Mouse (Mus musculus): ENCODE measurements around the gene Sufu.
A peak's percentile ranks its signal among the peaks of the same experiment; 100 is the strongest.

Sufu gene

DNA sequence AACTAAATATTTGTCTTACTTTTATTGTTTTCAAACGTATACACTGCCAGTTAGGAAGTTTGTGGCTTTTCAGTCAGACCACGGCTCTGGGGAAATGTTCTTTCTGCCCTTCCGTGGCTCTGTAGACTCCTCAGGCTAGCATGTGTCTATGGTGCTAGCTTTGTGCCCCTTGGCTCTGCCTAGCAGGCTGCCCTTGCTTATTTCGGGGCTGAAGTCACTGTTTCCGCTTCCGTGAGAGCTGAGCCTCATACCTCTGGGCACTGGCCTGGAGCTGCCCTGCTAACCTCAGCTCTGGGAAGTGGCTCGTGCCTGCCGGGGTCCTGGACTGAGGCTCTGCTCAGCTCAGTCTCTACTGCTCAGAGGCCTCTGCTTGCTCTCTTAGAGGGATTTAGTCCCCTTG lies 98.4 kb downstream of the Sufu start:
- DNase-seq (ENCODE audit: extremely low read depth, low read depth) = no peak

DNA sequence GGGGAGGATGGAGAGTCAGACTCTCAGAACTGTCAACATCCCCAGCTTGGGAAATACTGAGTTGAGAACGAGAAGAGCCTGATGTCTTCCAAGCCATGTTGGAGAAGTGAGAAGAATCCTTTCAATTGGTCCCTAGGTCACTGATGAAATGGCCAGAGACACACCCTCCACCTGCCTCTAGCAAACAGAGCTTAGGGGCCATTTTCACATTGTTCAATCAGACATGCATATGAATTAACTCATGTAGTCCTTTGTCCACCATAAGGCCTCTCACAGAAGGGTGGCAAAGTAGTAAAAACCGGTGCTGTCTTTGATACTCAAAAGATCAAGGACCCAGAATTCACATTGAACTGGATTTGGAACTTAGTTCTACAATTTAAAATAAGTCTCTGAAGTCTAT lies 100.5 kb downstream of the Sufu start:
- no peak for DNase-seq (ENCODE audit: extremely low read depth, low read depth)

DNA sequence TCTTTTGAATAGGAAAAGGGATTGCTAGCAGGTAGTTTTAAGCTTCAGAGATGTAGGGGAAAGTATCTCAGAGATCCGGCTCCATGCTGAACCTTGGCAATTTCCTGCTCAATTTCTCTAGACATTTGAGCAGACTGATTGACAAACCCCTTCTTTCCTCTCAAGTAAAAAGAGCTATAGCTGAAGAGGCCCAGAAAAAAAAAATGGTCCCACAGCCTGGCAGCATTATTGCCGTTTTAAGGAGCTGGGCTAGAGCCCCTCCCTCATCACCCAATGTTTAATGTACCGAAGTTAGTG lies 102.8 kb downstream of the Sufu start:
- no peak for DNase-seq (ENCODE audit: extremely low read depth, low read depth)

DNA sequence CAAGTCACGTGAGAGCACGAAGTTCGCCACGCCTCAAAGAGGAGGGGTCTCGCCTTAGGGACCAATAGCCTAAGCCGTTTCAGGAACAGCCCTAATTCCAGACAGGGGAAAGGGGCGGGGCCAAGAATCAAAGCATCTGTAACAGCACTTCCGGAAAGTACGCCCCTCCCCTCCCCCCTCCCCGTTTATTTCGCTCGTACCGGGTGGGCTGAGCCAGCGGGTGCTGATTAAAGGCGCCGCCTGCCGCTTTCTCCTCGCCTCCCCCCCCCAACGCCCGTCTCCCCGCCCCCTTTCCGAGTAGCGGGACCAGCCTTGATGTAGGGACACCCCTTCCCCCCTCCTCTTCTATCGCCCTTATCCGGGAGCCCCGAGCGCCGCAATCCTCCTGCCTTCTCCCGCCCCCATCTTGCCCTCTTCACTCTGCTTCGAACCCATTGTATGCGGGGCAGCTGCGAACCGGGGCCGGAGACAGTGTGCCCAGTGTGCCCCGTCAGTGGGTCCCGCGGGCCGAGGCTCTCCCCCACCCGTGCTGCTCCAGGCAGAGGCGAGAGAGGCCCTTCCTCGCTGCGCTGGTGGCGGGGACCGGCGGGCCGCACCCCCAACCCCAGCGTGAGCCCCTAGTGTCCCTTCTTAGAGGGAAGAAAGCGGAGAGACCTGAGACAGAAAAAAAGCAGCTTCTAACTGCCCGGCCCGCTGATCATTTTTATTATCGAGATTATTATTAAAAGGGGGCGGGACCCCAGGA lies 103.3 kb downstream of the Sufu start:
- DNase-seq (ENCODE audit: extremely low read depth, low read depth) = peak; percentile 100

DNA sequence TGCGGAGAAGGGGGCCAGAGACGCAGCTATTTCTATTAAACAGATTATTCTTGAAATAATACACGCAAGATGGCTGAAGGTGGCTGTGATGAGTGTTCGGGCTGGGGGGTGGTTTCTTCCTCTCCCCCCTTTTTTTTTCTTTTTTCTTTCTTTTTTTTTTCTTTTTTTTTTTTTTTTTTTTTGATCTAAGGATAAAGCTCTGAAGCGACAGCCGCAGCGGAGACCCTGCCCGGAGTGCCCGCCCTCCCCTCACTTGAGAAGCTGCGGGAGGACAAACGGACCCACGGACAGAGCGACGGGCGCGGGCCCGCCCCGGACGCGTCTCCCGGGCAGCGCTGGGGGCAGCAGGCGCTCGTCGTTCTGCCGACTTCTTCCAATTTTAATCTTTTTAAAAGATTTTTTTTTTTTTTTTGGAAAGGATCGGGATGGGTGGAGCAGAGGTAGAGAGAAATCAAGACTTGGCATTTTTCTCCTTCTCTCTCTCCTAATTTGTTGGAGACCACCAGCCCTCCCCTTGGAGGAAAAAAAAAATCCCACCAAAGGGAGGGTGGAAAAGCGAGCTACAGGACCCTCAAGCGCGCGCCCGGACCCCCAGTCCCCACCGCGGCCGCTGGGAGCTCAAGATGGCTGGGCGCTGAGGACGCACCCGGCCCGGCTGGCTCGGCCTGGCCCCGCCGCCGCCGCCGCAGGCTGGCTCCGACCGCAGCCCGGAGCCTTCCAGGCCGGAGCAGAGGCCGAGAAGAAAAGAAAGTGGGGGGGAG lies 104.1 kb downstream of the Sufu start:
- no peak for DNase-seq (ENCODE audit: extremely low read depth, low read depth)

DNA sequence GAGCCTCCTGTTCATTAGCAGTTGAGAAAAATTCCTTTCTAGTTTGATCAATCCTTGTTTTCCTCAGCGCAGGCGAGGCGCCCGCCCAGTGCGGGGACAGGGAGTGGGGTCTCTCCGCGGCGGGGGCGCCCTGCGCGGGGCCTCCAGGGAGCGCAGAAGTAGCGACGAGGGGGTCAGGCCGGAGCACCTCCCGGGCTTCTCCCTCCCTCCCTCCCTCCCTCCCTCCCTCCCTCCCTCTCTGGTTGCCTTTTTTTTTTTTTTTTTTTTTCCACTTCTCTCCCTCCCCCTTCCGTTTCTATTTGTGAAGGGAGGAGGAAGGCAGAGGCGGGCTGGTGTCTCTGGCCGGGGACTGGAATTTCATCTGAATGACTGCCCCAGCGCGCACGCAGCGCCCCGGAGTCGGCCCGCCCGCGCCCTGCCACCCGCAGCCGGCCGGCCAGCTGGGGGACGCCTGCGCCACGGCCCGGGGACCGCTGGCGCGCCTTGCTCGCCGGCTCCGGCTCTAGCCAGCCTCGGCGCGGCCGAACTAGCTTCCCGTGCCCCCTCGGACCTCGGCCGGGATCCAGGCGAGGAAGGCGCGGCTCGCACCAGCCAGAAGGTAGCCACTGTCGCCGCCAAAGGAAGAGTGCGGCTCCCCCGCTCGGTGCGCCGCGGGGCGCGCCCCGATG lies 104.8 kb downstream of the Sufu start, which contains the start of gene Trim8:
Gene Trim8, plus strand, starts transcription at position 302 of the 668 bp plus-strand sequence.
- no peak for DNase-seq (ENCODE audit: extremely low read depth, low read depth)

DNA sequence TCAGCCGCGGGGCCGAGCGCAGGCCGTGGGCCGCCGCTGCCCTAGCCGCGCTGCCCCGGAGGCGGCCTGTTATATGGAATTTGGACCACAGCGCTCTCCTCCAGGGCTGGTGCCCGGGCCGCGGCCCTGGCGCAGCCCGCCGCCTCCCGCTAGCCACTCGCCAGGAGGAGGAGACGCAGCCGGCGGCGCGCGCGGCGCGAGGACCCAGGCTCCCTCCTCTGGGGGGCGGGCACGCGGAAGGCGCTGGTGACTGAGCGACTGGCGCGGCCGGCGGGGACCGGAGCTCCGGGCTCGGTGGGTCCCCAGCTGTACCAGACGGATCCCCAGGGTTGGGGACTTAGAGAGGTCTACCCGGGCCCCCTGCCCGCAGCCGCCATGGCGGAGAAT lies 105.4 kb downstream of the Sufu start:
- DNase-seq (ENCODE audit: extremely low read depth, low read depth) = no peak

DNA sequence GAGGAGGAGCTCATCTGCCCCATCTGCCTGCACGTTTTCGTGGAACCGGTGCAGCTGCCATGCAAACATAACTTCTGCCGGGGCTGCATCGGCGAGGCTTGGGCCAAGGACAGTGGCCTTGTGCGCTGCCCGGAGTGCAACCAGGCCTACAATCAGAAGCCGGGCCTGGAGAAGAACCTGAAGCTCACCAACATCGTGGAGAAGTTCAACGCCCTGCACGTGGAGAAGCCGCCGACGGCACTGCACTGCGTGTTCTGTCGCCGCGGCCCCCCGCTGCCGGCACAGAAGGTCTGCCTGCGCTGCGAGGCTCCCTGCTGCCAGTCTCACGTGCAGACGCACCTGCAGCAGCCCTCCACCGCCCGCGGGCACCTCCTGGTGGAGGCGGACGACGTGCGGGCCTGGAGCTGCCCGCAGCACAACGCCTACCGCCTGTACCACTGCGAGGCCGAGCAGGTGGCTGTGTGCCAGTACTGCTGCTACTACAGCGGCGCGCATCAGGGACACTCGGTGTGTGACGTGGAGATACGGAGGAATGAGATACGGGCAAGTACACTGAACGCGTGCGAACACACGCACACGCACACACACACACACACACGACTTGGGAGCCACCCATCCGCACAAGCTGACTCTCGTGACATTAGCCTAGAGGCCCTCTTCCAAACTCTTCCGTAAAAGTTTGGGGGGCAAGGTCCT lies 105.9 kb downstream of the Sufu start:
- DNase-seq (ENCODE audit: extremely low read depth, low read depth) = peak; percentile 81

DNA sequence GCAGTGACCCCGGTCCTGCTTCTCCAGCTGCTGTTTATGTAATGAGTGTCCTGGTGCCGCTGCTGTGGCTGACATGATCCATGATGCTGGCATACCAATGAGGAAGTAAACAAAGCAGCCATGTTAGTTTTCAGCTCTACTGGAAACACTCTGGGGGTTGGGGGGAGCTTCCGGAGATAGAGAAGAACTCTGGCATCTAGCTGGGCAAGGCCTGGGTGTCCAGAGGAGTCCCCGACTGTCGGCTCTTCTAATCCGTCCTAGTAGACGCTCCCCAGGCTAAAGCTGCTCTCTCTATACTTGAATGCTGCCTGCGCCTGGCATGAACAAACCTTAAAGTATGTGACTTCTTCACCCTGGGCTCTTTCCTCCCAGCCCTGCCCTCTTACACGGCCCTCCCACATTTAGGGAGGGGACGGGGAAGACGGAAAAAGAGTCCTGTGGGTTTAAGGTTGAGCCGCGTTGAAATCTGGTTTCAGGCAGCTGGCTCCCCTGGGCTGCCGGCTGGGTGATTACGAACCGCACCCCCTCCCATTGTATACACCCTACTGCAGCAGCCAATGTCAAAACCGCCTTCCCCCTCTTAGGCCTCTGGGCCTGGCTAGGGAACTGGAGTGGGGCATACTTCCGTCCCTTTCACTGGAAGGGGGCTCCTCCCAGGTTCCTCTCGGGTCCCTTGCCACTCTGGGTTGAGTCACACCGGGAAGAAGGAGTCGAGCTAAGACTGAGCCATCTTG lies 106.8 kb downstream of the Sufu start:
- DNase-seq (ENCODE audit: extremely low read depth, low read depth) = peak; percentile 95

DNA sequence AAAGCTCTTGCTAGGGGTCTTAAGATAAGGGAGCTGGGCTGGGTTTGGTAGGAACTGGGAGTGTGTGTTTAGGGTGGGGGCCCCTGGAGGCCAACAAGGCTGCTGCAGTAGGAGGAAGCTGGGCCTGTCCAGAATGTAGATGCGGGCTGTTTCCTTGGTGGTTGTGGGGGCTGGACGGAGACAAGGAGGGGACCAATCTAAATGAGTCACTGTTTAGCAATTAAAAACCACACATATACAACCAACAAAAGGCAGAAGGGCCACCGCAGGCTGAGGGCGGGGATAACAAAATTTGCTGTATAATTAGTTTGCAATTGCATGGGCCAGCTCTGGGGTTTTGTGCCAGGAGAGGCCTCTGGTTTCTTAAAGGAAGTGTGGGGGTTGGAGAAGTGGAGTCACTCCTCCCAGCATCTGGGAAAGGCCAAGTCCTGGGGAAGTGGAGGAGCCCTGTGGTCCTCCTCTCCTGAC lies 107.4 kb downstream of the Sufu start:
- DNase-seq (ENCODE audit: extremely low read depth, low read depth) = no peak

DNA sequence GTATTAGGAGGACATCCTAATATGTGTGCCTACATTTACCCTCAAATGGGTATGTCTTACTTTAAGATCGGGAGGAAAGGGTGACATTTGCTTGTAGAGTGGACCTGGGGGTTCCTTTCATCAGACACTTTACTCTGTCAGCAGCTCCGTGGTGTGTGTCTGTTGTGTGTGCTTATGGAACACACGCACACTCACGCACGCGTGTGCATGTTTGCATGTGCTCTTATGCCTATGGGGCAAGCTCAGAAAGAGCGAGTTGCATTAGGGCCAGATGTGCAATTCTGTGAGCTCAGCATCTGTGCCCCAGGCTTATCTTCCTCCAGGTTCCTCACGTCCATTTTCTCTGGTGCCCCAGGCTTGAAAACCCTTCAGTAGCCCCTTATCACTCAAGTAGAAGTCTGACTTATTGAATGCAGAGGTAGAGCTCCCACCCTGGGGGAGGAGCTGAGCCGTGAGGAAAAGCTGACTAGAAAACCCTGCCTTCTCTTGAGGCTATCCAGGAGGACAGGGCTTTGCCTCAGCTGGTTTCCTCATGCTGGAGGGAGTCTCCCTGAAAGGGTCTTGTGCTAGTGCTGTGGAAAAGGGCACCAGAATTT lies 108.2 kb downstream of the Sufu start:
- no peak for DNase-seq (ENCODE audit: extremely low read depth, low read depth)

DNA sequence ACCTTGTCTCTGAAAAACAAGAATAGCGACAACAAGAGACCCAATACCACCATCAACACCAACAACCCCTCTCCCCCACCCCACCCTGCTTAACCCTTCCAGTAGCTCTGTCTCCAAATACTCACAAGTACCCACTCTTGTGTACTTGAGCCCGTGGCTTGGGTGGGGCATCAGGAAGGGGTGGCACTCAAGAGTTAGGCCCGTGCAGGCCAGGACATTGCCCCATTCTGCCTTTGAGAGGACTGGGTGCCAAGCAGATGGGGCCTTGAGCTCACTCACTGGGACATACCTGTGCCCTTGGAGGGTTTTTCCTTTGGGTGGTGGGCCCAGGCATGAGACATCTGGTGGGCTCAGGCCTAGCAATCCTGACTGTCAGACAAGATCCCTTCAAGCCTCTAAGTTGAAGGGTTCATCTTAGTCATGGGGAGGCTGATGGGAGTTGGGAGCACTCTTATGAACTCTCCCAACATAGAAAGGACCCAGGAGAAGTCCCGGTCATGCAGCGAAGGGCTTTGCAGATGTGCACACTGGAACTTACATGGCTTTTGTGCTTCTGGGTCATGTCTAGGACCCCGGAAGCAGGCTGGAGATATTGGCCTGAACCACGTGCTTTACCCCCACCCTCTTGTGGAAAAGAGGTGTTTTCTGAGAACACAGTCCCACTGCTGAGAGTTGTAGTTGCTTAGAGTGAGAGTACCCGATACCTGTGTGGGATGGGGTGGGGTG lies 109.1 kb downstream of the Sufu start:
- no peak for DNase-seq (ENCODE audit: extremely low read depth, low read depth)

DNA sequence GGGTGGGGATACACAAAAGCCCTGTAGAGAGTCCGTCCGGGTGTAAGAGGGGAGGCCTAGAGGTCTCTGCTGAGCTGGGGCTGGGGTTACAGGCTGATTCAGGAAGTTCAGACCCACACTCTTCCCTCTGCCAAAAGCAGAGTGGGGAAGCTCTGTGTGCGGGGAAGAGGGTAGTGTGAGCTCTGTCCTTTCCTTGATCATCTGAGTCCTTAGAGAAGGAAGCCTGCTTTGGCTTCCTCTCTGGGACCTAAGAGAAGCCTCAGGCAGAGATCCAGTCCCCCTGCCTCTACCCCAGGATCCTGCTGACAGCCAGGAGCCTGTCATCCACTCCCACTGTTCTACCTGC lies 109.6 kb downstream of the Sufu start:
- DNase-seq (ENCODE audit: extremely low read depth, low read depth) = no peak

DNA sequence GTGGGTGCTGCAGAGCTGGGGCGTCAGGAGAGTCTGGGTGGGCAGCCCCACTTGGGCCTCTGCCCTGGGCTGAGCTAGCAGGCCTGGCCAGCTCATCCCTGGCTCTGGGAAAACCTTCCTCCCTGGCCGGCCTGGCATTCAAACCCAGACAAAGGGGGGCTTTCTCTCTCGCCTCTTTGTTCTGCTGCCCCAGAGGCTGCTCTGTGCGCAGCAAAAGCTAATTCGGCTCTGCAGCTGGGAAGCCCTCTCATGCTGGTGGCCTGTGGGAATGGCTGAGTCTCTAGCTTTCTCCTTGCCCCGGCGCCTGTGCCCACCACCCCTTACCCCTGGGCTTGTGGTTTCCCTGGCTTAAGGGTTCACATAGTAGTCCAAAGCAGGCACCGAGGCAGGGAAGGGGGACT lies 110.5 kb downstream of the Sufu start:
- DNase-seq (ENCODE audit: extremely low read depth, low read depth) = no peak

DNA sequence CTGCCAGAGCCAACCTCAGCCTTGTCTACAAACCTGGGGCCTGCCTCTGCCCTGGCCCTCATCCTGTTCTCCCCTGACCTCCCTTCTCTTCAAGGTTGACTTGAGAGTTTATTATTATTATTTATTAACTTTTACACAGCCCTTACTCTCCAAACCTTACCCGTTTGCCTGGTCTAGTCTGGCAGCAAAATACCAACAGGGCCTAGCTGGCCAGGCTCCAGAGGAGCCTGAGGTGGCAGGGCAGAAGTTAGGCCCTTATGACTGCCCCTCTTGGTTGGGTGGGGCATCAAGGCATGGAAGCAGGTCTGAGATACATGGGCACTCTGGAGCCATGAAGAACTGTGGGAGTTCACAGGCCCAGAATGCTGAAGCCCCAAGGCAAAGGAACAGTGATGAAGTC lies 111.1 kb downstream of the Sufu start:
- no peak for DNase-seq (ENCODE audit: extremely low read depth, low read depth)

DNA sequence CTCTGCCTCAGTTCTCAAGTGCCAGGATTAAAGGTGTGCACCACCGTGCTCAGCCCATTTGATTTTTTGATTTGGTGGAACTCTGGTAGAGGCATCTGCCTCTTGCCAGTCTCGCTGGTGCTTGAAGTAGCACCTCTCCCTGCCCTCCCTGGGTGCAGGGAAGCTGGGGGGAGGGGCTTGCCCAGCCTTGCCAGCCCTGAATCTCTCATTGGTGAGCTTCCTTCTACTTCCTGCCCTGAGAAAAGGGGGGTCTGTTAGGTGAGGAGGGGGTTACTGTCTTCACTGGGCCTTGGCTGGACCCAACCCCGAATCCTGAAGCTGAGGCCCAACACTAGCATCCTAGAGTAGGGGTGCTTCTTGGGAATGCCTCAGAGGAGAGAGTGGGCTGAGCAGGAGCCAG lies 112.0 kb downstream of the Sufu start:
- DNase-seq (ENCODE audit: extremely low read depth, low read depth) = no peak

DNA sequence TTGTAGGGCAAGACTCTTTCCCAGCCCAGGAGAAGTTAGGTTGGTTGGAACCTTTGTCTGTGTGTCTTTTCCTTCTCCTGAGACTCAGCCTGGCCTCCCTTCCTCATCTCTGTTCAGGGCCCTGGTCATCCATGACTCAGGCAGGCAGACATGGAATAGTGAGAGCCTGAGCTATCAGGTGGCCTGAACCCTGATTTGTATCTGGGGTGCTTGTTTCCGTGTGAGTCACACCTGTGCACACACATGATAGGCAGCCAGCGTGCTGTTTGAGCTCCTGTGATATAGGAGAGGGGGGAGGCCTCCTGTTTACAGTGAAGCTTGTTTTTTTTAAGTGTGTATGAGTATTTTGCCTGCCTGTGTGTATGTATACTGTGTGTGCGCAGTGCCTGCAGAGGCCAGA lies 112.5 kb downstream of the Sufu start:
- DNase-seq (ENCODE audit: extremely low read depth, low read depth) = no peak

DNA sequence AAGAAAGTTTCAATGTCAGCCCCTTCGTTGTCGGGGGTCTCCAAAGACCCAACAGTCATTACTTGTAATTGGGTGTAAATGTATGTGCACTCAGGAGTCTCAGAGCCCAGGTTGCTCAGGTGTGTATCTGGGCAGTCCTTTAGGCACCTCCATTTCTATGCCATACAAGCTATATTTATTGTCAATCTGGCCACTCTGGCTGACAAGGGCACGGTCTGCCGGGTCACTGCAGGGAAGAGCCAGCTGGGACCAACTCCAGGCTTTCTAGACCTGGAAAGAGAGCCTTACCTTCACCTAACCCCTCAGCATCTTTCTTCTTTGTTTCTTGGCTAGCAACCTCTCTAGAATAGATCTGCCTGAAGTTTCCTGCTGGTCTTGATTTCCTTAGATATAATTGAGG lies 113.0 kb downstream of the Sufu start:
- DNase-seq (ENCODE audit: extremely low read depth, low read depth) = no peak

DNA sequence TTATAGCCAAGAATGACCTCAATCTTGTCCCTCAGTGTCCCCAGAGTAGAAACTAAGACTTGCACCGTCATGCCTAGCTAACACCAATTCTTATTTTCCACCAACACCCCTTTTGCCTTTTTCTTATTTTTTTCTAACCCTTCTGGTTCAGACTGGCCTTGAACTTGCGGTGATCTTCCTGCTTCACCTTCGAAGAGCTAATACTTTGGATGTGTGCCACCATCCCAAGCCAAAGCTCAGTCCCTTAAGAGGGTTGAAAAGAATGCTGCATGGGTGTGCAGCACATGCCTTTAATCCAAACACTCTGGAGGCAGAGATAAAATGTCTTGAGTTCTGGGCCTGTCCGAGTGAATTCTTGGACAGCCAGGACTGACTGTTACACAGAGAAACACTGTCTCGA lies 113.7 kb downstream of the Sufu start:
- DNase-seq (ENCODE audit: extremely low read depth, low read depth) = no peak

DNA sequence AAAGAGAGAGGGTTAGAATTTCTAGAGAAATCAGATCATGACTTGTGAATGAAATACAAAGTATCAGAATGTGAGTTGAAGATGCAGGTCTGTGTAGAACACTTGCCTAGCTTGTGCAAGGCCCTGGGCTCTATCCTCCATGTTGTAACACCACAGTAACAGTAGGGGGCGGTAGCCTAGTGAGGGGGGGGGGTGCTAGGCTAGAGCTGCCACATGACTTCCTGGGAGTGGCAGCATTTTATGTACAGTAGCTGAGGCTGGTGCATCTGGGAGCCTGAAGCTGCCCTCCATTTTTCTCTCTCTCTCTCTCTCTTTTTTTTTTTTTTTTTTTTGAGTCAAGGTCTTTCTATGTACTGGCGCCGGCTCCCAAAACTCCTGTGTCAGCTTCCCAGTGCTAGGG lies 114.1 kb downstream of the Sufu start:
- no peak for DNase-seq (ENCODE audit: extremely low read depth, low read depth)

All from MEL-GATA-1-ER (cell line).